Mouse (Mus musculus) liver, postnatal 0 days (tissue): ENCODE results near the gene Tmem86a.

ENCODE experiments used
- CTCF ChIP-seq: sonication (generic); IDR thresholded peaks from 2 replicates; pipeline ENCODE4 v1.5.1; 2016; ENCODE audit warnings: antibody characterized with exemption, low read depth
- EP300 ChIP-seq: IDR thresholded peaks from 2 replicates; pipeline ENCODE4 v1.6.1; 2016; ENCODE audit warnings: antibody characterized with exemption, low read depth, mild to moderate bottlenecking

DNA sequence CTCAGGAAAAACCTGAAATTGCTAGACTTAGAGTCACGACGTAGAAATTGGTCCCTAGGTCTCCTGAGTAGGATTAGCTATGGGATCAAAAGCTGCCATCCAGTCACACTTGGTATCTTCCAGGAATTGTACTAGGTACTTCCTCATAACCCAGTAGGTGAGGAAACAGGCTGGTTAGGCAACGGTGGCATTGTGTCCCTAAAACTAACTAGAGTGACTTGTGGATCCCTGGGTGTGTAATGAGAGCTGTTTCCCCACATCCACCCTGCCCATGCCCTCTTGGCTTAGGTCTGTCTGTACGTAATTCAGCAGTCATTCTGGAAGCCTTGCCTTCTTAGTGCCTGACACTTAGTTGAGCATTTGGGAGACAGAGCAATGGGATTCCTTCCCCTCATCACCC is 5.9 kb downstream of the Tmem86a start:
- TF ChIP-seq CTCF (no peak), EP300 (no peak)
